Mouse (Mus musculus): Measurements from ENCODE around the gene Cald1.

GRCm38 (mm10) chr6:34664749-34665148, 66.4 kb downstream of the Cald1 start:
- TF ChIP-seq CTCF (IDR thresholded peaks at IDR 0.05; ENCODE audit: low read depth) (no peak), EP300 (IDR thresholded peaks at IDR 0.05; ENCODE audit: low read depth) (no peak)
